Mouse (Mus musculus) heart, adult 10 weeks (tissue): ENCODE data around the gene Zfp526. TPM values are rescaled to one million over a fixed set of nuclear protein-coding genes. Genes with fewer than 3 reads are reported as not detected.

Experiments used
- polyA plus RNA-seq: library from polyadenylated mRNA; stranded (reverse); fragments of 350-450 nt; fragmentation: Illumina TruSeq; extraction: RNeasy Lipid Tissue Mini Kit (QIAGEN cat#74804); gene quantifications from one replicate; pipeline ENCODE4 v1.2.3, GENCODE M21; 2014; ENCODE audit warnings: low read depth, low replicate concordance

Zfp526 gene
- 6.4 TPM for polyA plus RNA-seq

DNA sequence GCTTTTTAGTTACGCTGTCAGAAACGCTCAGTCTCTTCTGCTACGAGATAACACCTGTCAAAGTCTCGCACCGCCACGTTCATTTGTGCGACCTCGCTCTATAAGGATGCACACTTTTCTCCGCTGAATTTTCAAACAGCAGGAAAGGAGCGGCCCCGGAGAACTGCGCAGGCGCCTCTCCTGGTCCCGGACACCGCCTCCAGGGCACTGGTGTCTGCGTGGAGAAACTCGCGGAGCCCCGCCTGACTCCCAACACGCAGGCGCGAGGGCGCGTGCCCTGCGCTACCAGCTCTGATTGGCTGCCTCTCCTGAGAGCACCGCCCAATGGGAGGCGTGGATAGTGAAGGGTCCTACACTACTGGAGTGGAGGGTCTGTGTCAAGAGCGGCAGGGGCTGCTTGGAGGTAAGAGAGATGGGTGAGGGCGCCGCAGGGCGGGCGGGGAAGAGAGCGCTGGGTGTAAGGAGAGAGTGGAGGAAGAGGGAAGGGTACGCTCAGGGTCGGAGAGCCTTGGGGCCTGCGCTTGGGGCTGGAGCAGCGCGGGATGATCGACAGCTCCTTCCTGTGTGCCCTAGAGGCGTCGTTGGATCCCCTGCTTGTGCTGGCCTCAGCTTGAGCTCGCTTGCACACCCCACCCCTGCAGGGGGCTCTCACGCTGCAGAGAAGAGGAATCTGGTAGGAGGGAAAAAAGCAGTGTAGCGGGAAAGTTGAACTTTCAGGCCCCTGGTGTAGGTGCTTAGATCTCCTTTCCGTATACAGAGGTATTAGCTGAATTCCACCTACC is at the start of gene Zfp526:
Gene Zfp526 (plus strand): TSS at position 324 of the 782 bp plus-strand sequence.

DNA sequence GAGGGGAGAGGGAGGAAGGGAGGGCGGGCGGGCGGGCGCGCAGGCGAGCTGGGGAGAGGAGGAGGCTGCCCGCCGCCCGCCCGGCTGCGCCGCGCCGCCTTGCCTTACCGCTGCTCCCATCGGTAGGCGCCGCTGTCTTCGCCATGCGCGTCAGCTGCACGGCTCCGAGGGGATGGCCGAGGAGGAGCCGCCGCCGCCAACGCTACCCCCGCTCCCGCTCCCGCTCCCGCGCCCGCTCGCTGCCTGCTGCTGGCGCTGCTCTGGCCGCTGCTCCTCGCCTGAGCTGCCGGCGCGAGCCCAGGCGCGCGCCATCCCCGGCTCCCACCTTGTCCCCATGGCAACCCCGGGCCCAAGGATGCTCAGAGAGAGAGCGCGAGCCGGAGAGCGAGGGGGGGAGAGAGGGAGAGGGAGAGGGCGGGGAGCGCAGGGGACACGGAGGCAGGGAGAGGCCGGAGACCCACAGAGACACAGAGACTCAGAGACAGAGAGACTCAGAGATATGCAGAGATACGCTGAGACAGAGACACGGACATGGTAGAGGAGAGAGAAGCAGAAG is 41.5 kb upstream of the Zfp526 start, which contains the start of gene Pou2f2:
Gene Pou2f2 (minus strand): TSS at position 121 of the 556 bp plus-strand sequence.

DNA sequence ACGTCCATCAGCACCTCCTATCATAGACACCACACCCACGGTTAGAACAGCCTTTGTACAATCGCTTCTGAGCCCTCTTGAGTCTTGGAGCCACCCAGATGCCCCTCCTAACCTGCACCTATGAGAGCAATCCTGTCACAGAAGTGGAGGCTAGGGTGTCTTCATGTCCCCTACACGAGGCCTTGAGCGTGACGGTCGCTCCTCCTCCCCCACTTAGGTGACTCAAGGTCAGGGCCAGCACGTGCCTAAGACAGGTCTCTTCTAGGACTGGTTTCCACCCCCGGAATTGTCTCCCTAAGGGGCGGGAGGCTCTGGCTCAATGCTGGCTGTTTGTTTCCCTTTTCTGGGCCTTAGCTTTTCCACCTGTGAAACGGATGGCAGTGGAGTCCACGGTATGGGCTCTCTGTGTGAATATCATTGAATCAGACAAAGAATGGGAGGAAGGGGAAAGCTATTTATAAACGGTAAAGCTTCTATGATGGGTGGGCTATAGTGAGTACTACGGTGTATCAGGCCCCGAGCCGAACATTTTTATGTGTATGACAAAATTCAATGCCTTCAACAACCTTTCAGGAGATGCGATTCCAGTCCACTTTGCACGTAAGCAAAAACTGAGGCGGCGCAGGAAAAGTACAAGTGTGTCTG is 646 bp upstream of the Zfp526 start, which contains the start of gene Dedd2:
Gene Dedd2 (minus strand): TSS at position 159 of the 645 bp plus-strand sequence.

DNA sequence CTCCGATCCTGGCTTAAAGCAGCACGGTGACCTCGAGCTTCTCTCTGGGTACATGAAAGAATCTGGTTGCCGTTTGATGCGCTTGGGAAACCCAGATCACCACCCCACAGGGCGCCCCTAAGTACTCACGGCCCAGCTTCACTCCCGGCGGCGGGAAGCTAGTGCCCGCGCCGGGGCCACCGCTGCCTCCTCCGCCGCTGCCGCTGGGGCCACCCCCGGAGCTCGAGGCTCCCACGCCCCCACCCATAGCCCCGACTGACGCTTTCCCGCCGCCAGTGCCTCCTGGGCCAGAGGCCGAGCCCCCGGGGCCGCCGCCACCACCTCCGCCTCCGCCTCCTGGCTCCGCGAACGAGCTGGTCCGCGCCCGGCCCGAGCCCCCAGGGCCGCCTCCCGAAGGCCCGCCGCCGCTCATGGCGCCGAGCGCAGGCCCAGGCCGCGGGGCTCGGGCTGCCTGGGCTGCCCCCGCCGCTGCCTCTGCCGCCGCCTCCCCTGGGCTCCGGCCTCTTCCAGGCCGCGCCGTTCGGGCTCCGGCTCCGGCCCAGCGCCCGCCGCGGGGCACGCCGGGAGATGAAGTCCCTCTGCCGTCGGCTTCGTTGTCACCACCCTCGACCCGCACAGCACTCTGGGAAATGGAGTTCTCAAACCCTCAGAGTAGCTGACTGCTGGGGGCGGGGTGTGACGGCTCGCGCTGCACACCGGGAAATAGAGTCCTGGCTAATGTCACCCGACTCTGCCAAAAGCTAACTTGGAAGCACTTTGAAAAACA is 16.2 kb downstream of the Zfp526 start, which contains the start of gene Gsk3a:
Gene Gsk3a (minus strand): TSS at position 603 of the 766 bp plus-strand sequence.

DNA sequence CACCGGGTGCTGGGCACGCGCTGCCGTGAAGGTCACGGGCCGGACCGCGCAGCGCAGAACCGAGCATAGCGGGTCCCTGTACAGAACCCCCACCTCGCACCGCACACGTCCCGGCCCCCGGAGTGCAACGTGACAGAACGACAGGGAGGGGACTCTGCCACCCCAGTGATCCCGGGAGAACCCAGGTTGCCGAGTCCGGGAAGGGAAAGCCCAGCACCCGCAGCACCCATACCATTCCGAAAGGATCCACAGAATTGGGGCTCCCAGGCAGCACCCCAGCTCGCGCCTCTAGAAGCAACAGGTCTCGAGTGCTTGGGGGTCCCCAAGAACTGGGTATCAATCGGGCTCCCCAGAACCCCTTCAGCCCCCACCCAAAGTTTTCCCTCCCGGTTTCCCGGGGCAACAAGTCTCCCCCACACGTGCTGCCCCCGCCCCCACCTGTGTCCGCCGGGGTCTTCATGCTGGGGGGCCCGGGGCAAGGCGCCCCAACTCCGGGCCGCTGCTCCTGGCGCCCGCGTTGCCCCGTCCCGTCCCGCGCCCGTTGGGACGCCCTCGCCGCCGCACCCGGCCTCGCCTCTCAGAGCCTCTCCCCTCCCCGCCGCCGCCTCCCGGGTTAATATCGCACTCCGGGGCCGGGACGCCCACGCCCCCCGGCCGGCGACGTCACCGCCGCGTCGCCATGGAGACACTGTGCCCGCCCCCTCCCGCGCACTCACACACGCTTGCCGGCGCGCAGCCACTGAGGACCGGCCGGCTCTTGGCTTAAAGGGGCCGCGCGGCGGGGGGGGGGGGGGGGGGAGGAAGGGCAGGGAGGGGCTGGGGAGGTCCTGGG is 29.1 kb downstream of the Zfp526 start, which contains the start of gene Erf:
Gene Erf (minus strand): TSS at position 621 of the 832 bp plus-strand sequence.

DNA sequence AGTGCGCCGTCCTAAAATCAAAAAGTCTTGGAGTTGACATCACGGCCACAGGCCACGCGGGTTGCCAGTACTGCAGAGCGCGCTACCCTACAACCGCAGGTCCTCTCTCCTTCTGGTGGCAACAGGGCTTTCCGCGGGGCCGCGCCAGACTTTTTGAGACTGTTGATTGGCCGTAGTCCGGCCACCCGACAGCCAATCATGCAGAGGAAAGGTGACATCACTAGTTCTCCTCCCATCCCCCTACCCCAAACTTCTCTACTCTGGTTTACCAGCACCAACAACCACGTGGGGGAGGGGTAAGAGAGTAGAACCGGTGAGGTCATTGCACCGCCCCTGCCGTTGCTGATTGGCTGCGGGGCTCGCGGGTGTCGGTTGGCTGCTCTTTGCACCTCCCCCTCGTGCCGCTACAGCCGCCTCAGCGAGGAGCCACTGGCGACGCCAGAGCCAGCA is 46.1 kb downstream of the Zfp526 start, which contains the start of gene Cic:
Gene Cic (plus strand): TSS at position 404 of the 450 bp plus-strand sequence.

Other genes starting within 250 kb of the Zfp526 start
- gene Rabac1, start 248.7 kb upstream of the Zfp526 start, polyA plus RNA-seq: 283 TPM
- 0.39 TPM for gene Atp1a3, start 215.5 kb upstream of the Zfp526 start, polyA plus RNA-seq
- 5.2 TPM for gene Grik5, start 149.1 kb upstream of the Zfp526 start, polyA plus RNA-seq
- gene Zfp574, start 148.9 kb upstream of the Zfp526 start, polyA plus RNA-seq: 6.4 TPM
- gene Pou2f2, start 41.7 kb upstream of the Zfp526 start, polyA plus RNA-seq: 0.84 TPM
- 14.2 TPM for gene Dedd2, start 810 bp upstream of the Zfp526 start, polyA plus RNA-seq
- gene Gsk3a, start 16.4 kb downstream of the Zfp526 start, polyA plus RNA-seq: 67.0 TPM
- 10.7 TPM for gene Erf, start 29.3 kb downstream of the Zfp526 start, polyA plus RNA-seq
- gene Cic, start 46.3 kb downstream of the Zfp526 start, polyA plus RNA-seq: 47.8 TPM
- gene Pafah1b3, start 76.6 kb downstream of the Zfp526 start, polyA plus RNA-seq: 2.6 TPM
- gene Prr19, start 80.0 kb downstream of the Zfp526 start, polyA plus RNA-seq: not detected
- not detected for gene Tmem145, start 84.7 kb downstream of the Zfp526 start, polyA plus RNA-seq
- 19.9 TPM for gene Megf8, start 95.7 kb downstream of the Zfp526 start, polyA plus RNA-seq
- gene Cnfn, start 148.3 kb downstream of the Zfp526 start, polyA plus RNA-seq: not detected
- 50.7 TPM for gene Lipe, start 177.3 kb downstream of the Zfp526 start, polyA plus RNA-seq
- gene Cxcl17, start 191.5 kb downstream of the Zfp526 start, polyA plus RNA-seq: not detected